Mouse (Mus musculus): ENCODE measurements at regions not wholly inside any gene's neighbourhood (a gene's known extent, or its start where the extent isn't known, plus 50 kb on each side); places are given as distances from the start of the nearest gene placed in this dataset.

- Histone ChIP-seq H3K4me1 (ENCODE audit: control insufficient read depth, insufficient read depth, low read length) (no peaks in the 10 kb centered on the region), H3K27me3 (ENCODE audit: control insufficient read depth, insufficient read depth, low read length) (no peaks in the 10 kb centered on the region), H3K36me3 (ENCODE audit: control insufficient read depth, insufficient read depth, low read length) (no peaks in the 10 kb centered on the region), H3K4me3 (ENCODE audit: low read depth, low read length) (no peak overlapping the region), H3K9ac (replicated peaks; ENCODE audit: low read depth, low read length) (no peak overlapping the region), H3K4me2 (ENCODE audit: low read depth, low read length) (no peak overlapping the region), H3K9me3 (ENCODE audit: control insufficient read depth, low read length) (no peaks in the 10 kb centered on the region), H3K27ac (ENCODE audit: low read depth, low read length) (no peak overlapping the region)
- WGBS: 31% methylated on average over 4 of the region's 4 CpGs
- peak; percentile 31; the same call in 1 of the 2 replicates for ATAC-seq (ENCODE audit: low read depth)
These were observed 238.5 kb upstream of the Gm21798 start for GRCm38 (mm10) chr15:64578991-64579390.

- no peak overlapping the region for H3K4me2 ChIP-seq (ENCODE audit: low read depth, low read length)
- H3K36me3 ChIP-seq (ENCODE audit: control insufficient read depth, insufficient read depth, low read length): no peaks in the 10 kb centered on the region
- WGBS: 69% methylated on average over 1 of the region's 1 CpGs
- no peak overlapping the region for H3K9ac ChIP-seq (replicated peaks; ENCODE audit: low read depth, low read length)
- no peaks in the 10 kb centered on the region for H3K9me3 ChIP-seq (ENCODE audit: control insufficient read depth, low read length)
- no peaks in the 10 kb centered on the region for H3K4me1 ChIP-seq (ENCODE audit: control insufficient read depth, insufficient read depth, low read length)
- no peak overlapping the region for H3K4me3 ChIP-seq (ENCODE audit: low read depth, low read length)
- H3K27me3 ChIP-seq (ENCODE audit: control insufficient read depth, insufficient read depth, low read length): no peaks in the 10 kb centered on the region
- no peak overlapping the region for H3K27ac ChIP-seq (ENCODE audit: low read depth, low read length)
- no peak for ATAC-seq (ENCODE audit: low read depth)
These were observed 237.0 kb upstream of the Gm21798 start for GRCm38 (mm10) chr15:64580481-64580880.

- H3K4me1 ChIP-seq (ENCODE audit: control insufficient read depth, insufficient read depth, low read length): no peaks in the 10 kb centered on the region
- H3K27ac ChIP-seq (ENCODE audit: low read depth, low read length): no peak overlapping the region
- ATAC-seq (ENCODE audit: low read depth): no peak
- H3K4me3 ChIP-seq (ENCODE audit: low read depth, low read length): no peak overlapping the region
- no peaks in the 10 kb centered on the region for H3K36me3 ChIP-seq (ENCODE audit: control insufficient read depth, insufficient read depth, low read length)
- H3K9me3 ChIP-seq (ENCODE audit: control insufficient read depth, low read length): no peaks in the 10 kb centered on the region
- H3K27me3 ChIP-seq (ENCODE audit: control insufficient read depth, insufficient read depth, low read length): no peaks in the 10 kb centered on the region
- H3K9ac ChIP-seq (replicated peaks; ENCODE audit: low read depth, low read length): no peak overlapping the region
- H3K4me2 ChIP-seq (ENCODE audit: low read depth, low read length): no peak overlapping the region
- WGBS: 91% methylated on average over 5 of the region's 5 CpGs
These were observed 236.4 kb upstream of the Gm21798 start for GRCm38 (mm10) chr15:64581046-64581445.

- no peak overlapping the region for H3K9ac ChIP-seq (replicated peaks; ENCODE audit: low read depth, low read length)
- no peak for ATAC-seq (ENCODE audit: low read depth)
- H3K4me2 ChIP-seq (ENCODE audit: low read depth, low read length): no peak overlapping the region
- no peak overlapping the region for H3K27ac ChIP-seq (ENCODE audit: low read depth, low read length)
- no peaks in the 10 kb centered on the region for H3K36me3 ChIP-seq (ENCODE audit: control insufficient read depth, insufficient read depth, low read length)
- H3K9me3 ChIP-seq (ENCODE audit: control insufficient read depth, low read length): no peaks in the 10 kb centered on the region
- H3K27me3 ChIP-seq (ENCODE audit: control insufficient read depth, insufficient read depth, low read length): no peaks in the 10 kb centered on the region
- no peak overlapping the region for H3K4me3 ChIP-seq (ENCODE audit: low read depth, low read length)
- no peaks in the 10 kb centered on the region for H3K4me1 ChIP-seq (ENCODE audit: control insufficient read depth, insufficient read depth, low read length)
- WGBS: 95% methylated on average over 6 of the region's 6 CpGs
These were observed 233.4 kb upstream of the Gm21798 start for GRCm38 (mm10) chr15:64584129-64584528.

GRCm38 (mm10) chr15:64586776-64587175 lies 230.7 kb upstream of the Gm21798 start:
- Histone ChIP-seq H3K36me3 (ENCODE audit: control insufficient read depth, insufficient read depth, low read length) (no peaks in the 10 kb centered on the region), H3K27me3 (ENCODE audit: control insufficient read depth, insufficient read depth, low read length) (no peaks in the 10 kb centered on the region), H3K4me2 (ENCODE audit: low read depth, low read length) (no peak overlapping the region), H3K4me3 (ENCODE audit: low read depth, low read length) (no peak overlapping the region), H3K9ac (replicated peaks; ENCODE audit: low read depth, low read length) (no peak overlapping the region), H3K4me1 (ENCODE audit: control insufficient read depth, insufficient read depth, low read length) (no peaks in the 10 kb centered on the region), H3K9me3 (ENCODE audit: control insufficient read depth, low read length) (no peaks in the 10 kb centered on the region), H3K27ac (ENCODE audit: low read depth, low read length) (no peak overlapping the region)
- WGBS: 93% methylated on average over 3 of the region's 3 CpGs
- no peak for ATAC-seq (ENCODE audit: low read depth)

- no peaks in the 10 kb centered on the region for H3K27me3 ChIP-seq (ENCODE audit: control insufficient read depth, insufficient read depth, low read length)
- H3K4me2 ChIP-seq (ENCODE audit: low read depth, low read length): no peak overlapping the region
- H3K9me3 ChIP-seq (ENCODE audit: control insufficient read depth, low read length): no peaks in the 10 kb centered on the region
- H3K27ac ChIP-seq (ENCODE audit: low read depth, low read length): no peak overlapping the region
- ATAC-seq (ENCODE audit: low read depth): no peak
- H3K4me1 ChIP-seq (ENCODE audit: control insufficient read depth, insufficient read depth, low read length): no peaks in the 10 kb centered on the region
- no peak overlapping the region for H3K4me3 ChIP-seq (ENCODE audit: low read depth, low read length)
- H3K36me3 ChIP-seq (ENCODE audit: control insufficient read depth, insufficient read depth, low read length): no peaks in the 10 kb centered on the region
- H3K9ac ChIP-seq (replicated peaks; ENCODE audit: low read depth, low read length): no peak overlapping the region
- WGBS: 63% methylated on average over 1 of the region's 1 CpGs
These were observed 227.2 kb upstream of the Gm21798 start for GRCm38 (mm10) chr15:64590092-64590881.

GRCm38 (mm10) chr15:64613503-64613902 lies 204.0 kb upstream of the Gm21798 start:
- H3K4me2 ChIP-seq (ENCODE audit: low read depth, low read length): no peak overlapping the region
- H3K9me3 ChIP-seq (ENCODE audit: control insufficient read depth, low read length): no peaks in the 10 kb centered on the region
- WGBS: 70% methylated on average over 4 of the region's 4 CpGs
- no peak for ATAC-seq (ENCODE audit: low read depth)
- no peak overlapping the region for H3K4me3 ChIP-seq (ENCODE audit: low read depth, low read length)
- no peak overlapping the region for H3K27ac ChIP-seq (ENCODE audit: low read depth, low read length)
- H3K4me1 ChIP-seq (ENCODE audit: control insufficient read depth, insufficient read depth, low read length): no peaks in the 10 kb centered on the region
- no peaks in the 10 kb centered on the region for H3K27me3 ChIP-seq (ENCODE audit: control insufficient read depth, insufficient read depth, low read length)
- no peaks in the 10 kb centered on the region for H3K36me3 ChIP-seq (ENCODE audit: control insufficient read depth, insufficient read depth, low read length)
- H3K9ac ChIP-seq (replicated peaks; ENCODE audit: low read depth, low read length): no peak overlapping the region

- ATAC-seq (ENCODE audit: low read depth): no peak
- H3K27me3 ChIP-seq (ENCODE audit: control insufficient read depth, insufficient read depth, low read length): no peaks in the 10 kb centered on the region
- H3K4me3 ChIP-seq (ENCODE audit: low read depth, low read length): no peak overlapping the region
- no peak overlapping the region for H3K27ac ChIP-seq (ENCODE audit: low read depth, low read length)
- no peak overlapping the region for H3K9ac ChIP-seq (replicated peaks; ENCODE audit: low read depth, low read length)
- no peaks in the 10 kb centered on the region for H3K36me3 ChIP-seq (ENCODE audit: control insufficient read depth, insufficient read depth, low read length)
- WGBS: 63% methylated on average over 3 of the region's 3 CpGs
- H3K4me1 ChIP-seq (ENCODE audit: control insufficient read depth, insufficient read depth, low read length): no peaks in the 10 kb centered on the region
- no peaks in the 10 kb centered on the region for H3K9me3 ChIP-seq (ENCODE audit: control insufficient read depth, low read length)
- H3K4me2 ChIP-seq (ENCODE audit: low read depth, low read length): no peak overlapping the region
These were observed 199.0 kb upstream of the Gm21798 start for GRCm38 (mm10) chr15:64618471-64618870.

GRCm38 (mm10) chr15:64621876-64622275 lies 195.6 kb upstream of the Gm21798 start:
- H3K4me1 ChIP-seq (ENCODE audit: control insufficient read depth, insufficient read depth, low read length): no peaks in the 10 kb centered on the region
- H3K9ac ChIP-seq (replicated peaks; ENCODE audit: low read depth, low read length): no peak overlapping the region
- H3K9me3 ChIP-seq (ENCODE audit: control insufficient read depth, low read length): no peaks in the 10 kb centered on the region
- no peaks in the 10 kb centered on the region for H3K27me3 ChIP-seq (ENCODE audit: control insufficient read depth, insufficient read depth, low read length)
- no peak overlapping the region for H3K27ac ChIP-seq (ENCODE audit: low read depth, low read length)
- H3K4me3 ChIP-seq (ENCODE audit: low read depth, low read length): no peak overlapping the region
- H3K36me3 ChIP-seq (ENCODE audit: control insufficient read depth, insufficient read depth, low read length): no peaks in the 10 kb centered on the region
- WGBS: 92% methylated on average over 3 of the region's 3 CpGs
- no peak for ATAC-seq (ENCODE audit: low read depth)
- H3K4me2 ChIP-seq (ENCODE audit: low read depth, low read length): no peak overlapping the region

Data from neural tube, embryonic 14.5 days (tissue).